Mouse (Mus musculus) G1E (cell line): ENCODE data around the gene Rpp25l.
"Not testable (repeated sequence)": the region's sequence is repeated elsewhere in the genome, so short reads cannot be mapped to it uniquely, and the experiment has no call there.

Experiments used
- CTCF ChIP-seq: IDR thresholded peaks from 2 replicates; pipeline ENCODE4 v1.5.1; 2012; ENCODE audit warnings: low read depth, low read length, inconsistent platforms, mixed read lengths
- GATA1 ChIP-seq: IDR thresholded peaks from 2 replicates; pipeline ENCODE4 v1.6.1; 2012; ENCODE audit warnings: borderline replicate concordance, low read length, inconsistent platforms, mixed read lengths
- GATA2 ChIP-seq: IDR thresholded peaks from 2 replicates; pipeline ENCODE4 v1.6.1; 2012; ENCODE audit warnings: low read depth, low read length, inconsistent platforms, borderline replicate concordance
- TAL1 ChIP-seq: conservative IDR thresholded peaks from 2 replicates; pipeline ENCODE4 v1.6.1; 2012; ENCODE audit warnings: low read depth, low read length, inconsistent platforms, mixed read lengths

DNA sequence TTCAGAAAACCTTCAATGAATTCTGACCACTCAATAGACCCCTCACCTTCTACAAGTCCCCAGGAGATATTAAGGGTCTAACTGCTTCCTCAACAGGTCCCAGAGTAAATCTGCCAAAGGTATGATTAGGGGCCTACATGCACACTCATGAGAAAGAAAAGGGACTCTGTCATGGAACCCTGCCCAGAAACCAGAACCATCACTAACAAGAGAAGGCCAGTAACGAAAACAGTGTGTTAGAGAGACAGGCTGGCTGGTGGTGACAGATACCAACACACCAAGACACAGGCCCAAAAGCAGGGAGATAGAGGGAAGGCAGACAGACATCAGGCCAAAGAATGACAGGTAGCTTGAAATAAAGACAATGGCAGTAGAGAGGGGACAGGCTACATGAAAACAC, 24.8 kb downstream of the Rpp25l start:
- TF ChIP-seq CTCF, TAL1, GATA2, GATA1: not testable (repeated sequence)
